Mouse (Mus musculus) midbrain, embryonic 10.5 days (tissue): Measurements from ENCODE around the gene Gse1. TPM values are rescaled to one million over a fixed set of nuclear protein-coding genes. Genes with fewer than 3 reads are reported as not detected.

Experiments
- DNase-seq: peaks from one replicate; pipeline ENCODE4 v3.0.0-alpha.2; 2017; ENCODE audit warnings: low spot score
- H3K27ac ChIP-seq: fragments of 300-500 bp; sonication (generic); replicated peaks from 2 replicates; pipeline ENCODE4 v1.5.1; 2016; ENCODE audit warnings: mild to moderate bottlenecking
- H3K27me3 ChIP-seq: fragments of 300-500 bp; sonication (generic); 2 replicates; pipeline ENCODE4 v1.6.1; 2016; ENCODE audit warnings: low read depth, mild to moderate bottlenecking; ENCODE audit not compliant: poor library complexity, severe bottlenecking
- H3K36me3 ChIP-seq: fragments of 300-500 bp; sonication (generic); 2 replicates; pipeline ENCODE4 v1.6.1; 2016; ENCODE audit warnings: mild to moderate bottlenecking, moderate library complexity
- H3K4me1 ChIP-seq: fragments of 300-500 bp; sonication (generic); 2 replicates; pipeline ENCODE4 v1.6.1; 2016
- H3K4me3 ChIP-seq: fragments of 300-500 bp; sonication (generic); 2 replicates; pipeline ENCODE4 v1.5.1; 2016; ENCODE audit warnings: mild to moderate bottlenecking, moderate library complexity
- H3K9me3 ChIP-seq: fragments of 300-500 bp; sonication (generic); replicated peaks from 2 replicates; pipeline ENCODE4 v1.6.1; 2016; ENCODE audit warnings: mild to moderate bottlenecking
- WGBS: fragments of 180-500 bp; shearing (Covaris S2); methylation state at CpG from one replicate; pipeline ENCODE4 v1.1.7; 2016; 5-methylcytosine and 5-hydroxymethylcytosine counted together
- polyA plus RNA-seq: library from polyadenylated mRNA; unstranded; fragments of >200 nt; fragmentation: Nextera tagmentation; extraction: Ambion mirVana; gene quantifications from 2 replicates; pipeline ENCODE4 v1.2.1, GENCODE M21; 2016

Gse1 gene
- polyA plus RNA-seq, 1 experiment from 2014 or later = 12.7 TPM

GRCm38 (mm10) chr8:120510863-120511457 is 282.7 kb downstream of the Gse1 start:
- peak overlapping the region; percentile 80 for H3K27ac ChIP-seq
- no peak for DNase-seq
- peak overlapping the region; percentile 45 for H3K4me3 ChIP-seq
- H3K4me1 ChIP-seq = peaks cover 100% of the 10 kb centered on the region
- WGBS = 21% methylated on average over 5 of the region's 5 CpGs
- H3K9me3 ChIP-seq = no peaks in the 10 kb centered on the region
- no peaks in the 10 kb centered on the region for H3K36me3 ChIP-seq
- peaks cover 85% of the 10 kb centered on the region for H3K27me3 ChIP-seq

GRCm38 (mm10) chr8:120511737-120512136 is 283.5 kb downstream of the Gse1 start:
- Histone ChIP-seq H3K4me3 (0 out of 2 replicates have a peak overlapping the region, but pooled peaks have one; percentile 45), H3K4me1 (peaks cover 100% of the 10 kb centered on the region), H3K27ac (peak overlapping the region; percentile 80), H3K9me3 (no peaks in the 10 kb centered on the region), H3K36me3 (no peaks in the 10 kb centered on the region), H3K27me3 (peaks cover 81% of the 10 kb centered on the region)
- 36% methylated on average over 8 of the region's 8 CpGs for WGBS
- no peak for DNase-seq

GRCm38 (mm10) chr8:120512326-120512725 is 284.1 kb downstream of the Gse1 start:
- H3K36me3 ChIP-seq = no peaks in the 10 kb centered on the region
- 0 out of 2 replicates have a peak overlapping the region, but pooled peaks have one; percentile 9 for H3K4me3 ChIP-seq
- no peaks in the 10 kb centered on the region for H3K9me3 ChIP-seq
- peak overlapping the region; percentile 63; the same call in 1 of the 2 replicates for H3K27ac ChIP-seq
- WGBS = 38% methylated on average over 11 of the region's 11 CpGs
- H3K27me3 ChIP-seq = peaks cover 78% of the 10 kb centered on the region
- peaks cover 100% of the 10 kb centered on the region for H3K4me1 ChIP-seq
- no peak for DNase-seq

GRCm38 (mm10) chr8:120513145-120513544 is 284.9 kb downstream of the Gse1 start:
- Histone ChIP-seq H3K4me1 (peaks cover 100% of the 10 kb centered on the region), H3K27ac (peak overlapping the region; percentile 77), H3K9me3 (no peaks in the 10 kb centered on the region), H3K36me3 (no peaks in the 10 kb centered on the region), H3K4me3 (peak overlapping the region; percentile 38), H3K27me3 (peaks cover 78% of the 10 kb centered on the region)
- 18% methylated on average over 6 of the region's 6 CpGs for WGBS
- no peak for DNase-seq

GRCm38 (mm10) chr8:120513638-120514461 is 285.6 kb downstream of the Gse1 start:
- no peaks in the 10 kb centered on the region for H3K36me3 ChIP-seq
- peaks cover 80% of the 10 kb centered on the region for H3K27me3 ChIP-seq
- whole genome bisulfite sequencing = 6% methylated on average over 26 of the region's 26 CpGs
- DNase-seq = peak; percentile 65
- no peaks in the 10 kb centered on the region for H3K9me3 ChIP-seq
- peaks cover 100% of the 10 kb centered on the region for H3K4me1 ChIP-seq
- peak overlapping the region; percentile 77 for H3K27ac ChIP-seq
- H3K4me3 ChIP-seq = peak overlapping the region; percentile 38

GRCm38 (mm10) chr8:120515214-120515613 is 287.0 kb downstream of the Gse1 start:
- no peak overlapping the region for H3K4me3 ChIP-seq
- H3K36me3 ChIP-seq = no peaks in the 10 kb centered on the region
- H3K4me1 ChIP-seq = peaks cover 100% of the 10 kb centered on the region
- peaks cover 93% of the 10 kb centered on the region for H3K27me3 ChIP-seq
- no peak for DNase-seq
- H3K9me3 ChIP-seq = no peaks in the 10 kb centered on the region
- 0 out of 2 replicates have a peak overlapping the region, but pooled peaks have one; percentile 5 for H3K27ac ChIP-seq
- 91% methylated on average over 2 of the region's 2 CpGs for WGBS

- Histone ChIP-seq H3K4me3 (no peak overlapping the region), H3K27me3 (peaks cover 91% of the 10 kb centered on the region), H3K4me1 (peaks cover 100% of the 10 kb centered on the region), H3K9me3 (no peaks in the 10 kb centered on the region), H3K27ac (peak overlapping the region; percentile 42; the same call in 1 of the 2 replicates), H3K36me3 (no peaks in the 10 kb centered on the region)
- 79% methylated on average over 6 of the region's 6 CpGs for WGBS
- DNase-seq = no peak
Measured at GRCm38 (mm10) chr8:120515650-120516049, 287.4 kb downstream of the Gse1 start.

- peak overlapping the region; percentile 9; the same call in 1 of the 2 replicates for H3K4me3 ChIP-seq
- H3K36me3 ChIP-seq = no peaks in the 10 kb centered on the region
- WGBS = 8% methylated on average over 12 of the region's 12 CpGs
- no peaks in the 10 kb centered on the region for H3K9me3 ChIP-seq
- H3K27ac ChIP-seq = peak overlapping the region; percentile 42; the same call in 1 of the 2 replicates
- peaks cover 91% of the 10 kb centered on the region for H3K27me3 ChIP-seq
- H3K4me1 ChIP-seq = peaks cover 100% of the 10 kb centered on the region
- DNase-seq = peak; percentile 80
Measured at GRCm38 (mm10) chr8:120516182-120516755, 288.0 kb downstream of the Gse1 start.

- DNase-seq = no peak
- 51% methylated on average over 11 of the region's 11 CpGs for WGBS
- Histone ChIP-seq H3K9me3 (no peaks in the 10 kb centered on the region), H3K4me3 (no peak overlapping the region), H3K27ac (peak overlapping the region; percentile 46), H3K36me3 (no peaks in the 10 kb centered on the region), H3K4me1 (peaks cover 100% of the 10 kb centered on the region), H3K27me3 (peaks cover 91% of the 10 kb centered on the region)
Measured at GRCm38 (mm10) chr8:120517666-120518410, 289.6 kb downstream of the Gse1 start.

- Histone ChIP-seq H3K9me3 (no peaks in the 10 kb centered on the region), H3K27ac (peak overlapping the region; percentile 46; the same call in 1 of the 2 replicates), H3K36me3 (no peaks in the 10 kb centered on the region), H3K4me1 (peaks cover 100% of the 10 kb centered on the region), H3K4me3 (no peak overlapping the region), H3K27me3 (peaks cover 91% of the 10 kb centered on the region)
- DNase-seq = no peak
- WGBS = 63% methylated on average over 14 of the region's 14 CpGs
Measured at GRCm38 (mm10) chr8:120518736-120519534, 290.7 kb downstream of the Gse1 start.

- H3K9me3 ChIP-seq = no peaks in the 10 kb centered on the region
- H3K36me3 ChIP-seq = no peaks in the 10 kb centered on the region
- WGBS = 67% methylated on average over 15 of the region's 15 CpGs
- H3K27me3 ChIP-seq = peaks cover 89% of the 10 kb centered on the region
- peaks cover 100% of the 10 kb centered on the region for H3K4me1 ChIP-seq
- peak overlapping the region; percentile 81 for H3K27ac ChIP-seq
- H3K4me3 ChIP-seq = peak overlapping the region; percentile 30
- DNase-seq = no peak
Measured at GRCm38 (mm10) chr8:120520287-120520686, 292.0 kb downstream of the Gse1 start.
